Mouse (Mus musculus) forebrain, embryonic 13.5 days (tissue): Measurements from ENCODE around the gene Dnase1l2. TPM values are rescaled to one million over a fixed set of nuclear protein-coding genes. Genes with fewer than 3 reads are reported as not detected.

Experiments
- ATAC-seq: fragments of 200-750 bp; cut with Nextera tagmentation; 2 replicates; pipeline ENCODE4 v1.8.0; 2017
- H3K27ac ChIP-seq: fragments of 300-500 bp; sonication (generic); 2 replicates; pipeline ENCODE4 v1.5.1; 2015; ENCODE audit warnings: inconsistent platforms, mild to moderate bottlenecking, moderate library complexity
- H3K27me3 ChIP-seq: fragments of 300-500 bp; sonication (generic); 2 replicates; pipeline ENCODE4 v1.6.1; 2015; ENCODE audit warnings: mild to moderate bottlenecking, inconsistent platforms
- H3K36me3 ChIP-seq: fragments of 300-500 bp; sonication (generic); 2 replicates; pipeline ENCODE4 v1.6.1; 2015; ENCODE audit warnings: mild to moderate bottlenecking, inconsistent platforms; ENCODE audit not compliant: poor library complexity, severe bottlenecking
- H3K4me1 ChIP-seq: fragments of 300-500 bp; sonication (generic); 2 replicates; pipeline ENCODE4 v1.6.1; 2015; ENCODE audit warnings: inconsistent platforms
- H3K4me2 ChIP-seq: fragments of 300-500 bp; sonication (generic); 2 replicates; pipeline ENCODE4 v1.6.1; 2015; ENCODE audit warnings: inconsistent platforms, mild to moderate bottlenecking, moderate library complexity
- H3K4me3 ChIP-seq: fragments of 300-500 bp; sonication (generic); 2 replicates; pipeline ENCODE4 v1.5.1; 2015; ENCODE audit warnings: mild to moderate bottlenecking, inconsistent platforms
- H3K9ac ChIP-seq: fragments of 300-500 bp; sonication (generic); 2 replicates; pipeline ENCODE4 v1.6.1; 2015; ENCODE audit warnings: mild to moderate bottlenecking, inconsistent platforms
- H3K9me3 ChIP-seq: fragments of 300-500 bp; sonication (generic); replicated peaks from 2 replicates; pipeline ENCODE4 v1.6.1; 2016; ENCODE audit warnings: inconsistent platforms
- WGBS: fragments of 180-500 bp; shearing (Covaris S2); methylation state at CpG from one replicate; pipeline ENCODE4 v1.1.7; 2015; 5-methylcytosine and 5-hydroxymethylcytosine counted together
- polyA plus RNA-seq: library from polyadenylated mRNA; unstranded; fragments of >200 nt; fragmentation: Nextera tagmentation; extraction: Ambion mirVana; gene quantifications from 2 replicates; pipeline ENCODE4 v1.2.1, GENCODE M21; 2015

Gene Dnase1l2
- polyA plus RNA-seq, 1 experiment from 2014 or later, result 4.4 TPM

DNA sequence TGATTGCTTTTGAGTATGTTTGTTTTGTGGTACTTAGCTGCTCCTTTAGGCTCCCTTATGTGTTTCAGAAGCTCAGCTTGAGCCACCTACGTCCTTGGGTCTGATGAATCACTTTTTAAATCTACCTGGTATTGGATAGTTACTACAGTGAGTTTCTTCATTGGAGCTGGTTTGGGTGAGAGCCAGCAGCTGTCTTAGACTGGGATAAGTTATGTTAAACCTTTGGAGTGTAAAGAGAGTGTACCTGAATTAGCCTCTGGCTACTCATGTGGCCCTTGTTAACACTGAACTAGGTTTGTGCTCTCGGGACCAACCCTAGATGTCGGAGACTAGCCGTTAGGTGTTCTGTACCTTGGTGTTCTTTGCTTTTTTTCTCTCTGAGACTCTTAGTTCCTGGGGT lies 19.8 kb downstream of the Dnase1l2 start:
- no peak overlapping the region for H3K9ac ChIP-seq
- peaks cover 14% of the 10 kb centered on the region for H3K4me1 ChIP-seq
- 94% methylated on average over 4 of the region's 4 CpGs for WGBS
- H3K36me3 ChIP-seq, result peaks cover 73% of the 10 kb centered on the region
- ATAC-seq, result no peak
- H3K27ac ChIP-seq, result no peak overlapping the region
- no peaks in the 10 kb centered on the region for H3K9me3 ChIP-seq
- H3K4me3 ChIP-seq, result no peak overlapping the region
- no peak overlapping the region for H3K4me2 ChIP-seq
- no peaks in the 10 kb centered on the region for H3K27me3 ChIP-seq

DNA sequence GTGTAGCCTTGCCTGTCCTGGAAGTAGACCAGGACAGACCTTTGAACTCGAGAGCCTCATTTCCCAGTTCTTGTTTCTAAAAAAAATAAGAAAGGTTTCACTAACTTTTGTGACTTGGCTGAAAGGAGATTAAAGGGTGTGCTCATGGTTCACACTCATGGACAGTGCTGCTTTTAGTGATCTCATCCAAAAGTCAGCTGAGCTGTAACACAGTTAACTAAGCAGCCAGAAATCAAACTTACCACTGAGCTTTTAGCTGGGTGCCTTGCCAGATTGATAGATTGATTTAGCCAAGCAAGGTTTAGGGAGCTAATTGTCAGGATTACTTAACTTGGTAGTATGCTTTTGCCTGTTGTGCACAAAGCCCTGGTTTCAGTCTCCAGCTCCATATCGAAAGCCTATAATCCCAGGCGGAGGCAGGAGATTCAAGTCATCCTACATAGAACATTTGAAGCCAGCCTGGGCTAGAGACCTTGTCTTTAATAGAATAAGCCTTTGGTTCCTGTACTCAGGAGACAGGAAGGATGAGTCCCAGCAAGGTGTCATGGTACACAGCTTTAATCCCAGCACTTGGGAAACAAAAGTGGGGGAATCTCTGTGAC lies 26.8 kb downstream of the Dnase1l2 start:
- no peaks in the 10 kb centered on the region for H3K9me3 ChIP-seq
- H3K4me3 ChIP-seq, result peak overlapping the region; percentile 94
- H3K27me3 ChIP-seq, result no peaks in the 10 kb centered on the region
- WGBS, result 91% methylated on average over 3 of the region's 3 CpGs
- peak overlapping the region; percentile 95 for H3K9ac ChIP-seq
- peaks cover 41% of the 10 kb centered on the region for H3K4me1 ChIP-seq
- H3K4me2 ChIP-seq, result peak overlapping the region; percentile 96
- ATAC-seq, result no peak
- H3K36me3 ChIP-seq, result peaks cover 48% of the 10 kb centered on the region
- H3K27ac ChIP-seq, result no peak overlapping the region

DNA sequence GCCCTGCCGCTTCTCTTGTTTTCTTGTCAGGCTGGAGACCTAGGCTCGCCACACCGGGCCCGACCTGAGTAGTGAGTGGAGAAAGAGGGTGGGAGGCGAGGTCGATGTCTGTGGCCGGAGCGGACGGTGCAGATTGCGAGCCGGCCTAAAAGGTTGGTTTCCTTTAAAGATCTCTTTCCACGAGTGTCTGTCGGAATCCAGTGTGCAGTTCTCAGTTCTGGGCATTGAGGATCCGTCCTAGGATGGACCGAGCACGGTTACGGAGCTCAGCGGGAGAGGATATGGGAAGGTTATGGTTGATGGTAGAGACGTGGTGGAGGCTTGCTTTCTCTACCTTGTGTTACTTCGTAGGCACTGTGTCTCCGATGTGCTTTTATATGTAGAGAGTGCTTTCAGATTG lies 27.9 kb downstream of the Dnase1l2 start:
- ATAC-seq, result peak; percentile 1; the same call in 1 of the 2 replicates
- WGBS, result under 1% methylated on average over 21 of the region's 21 CpGs
- peak overlapping the region; percentile 95 for H3K9ac ChIP-seq
- peak overlapping the region; percentile 94 for H3K4me3 ChIP-seq
- H3K9me3 ChIP-seq, result no peaks in the 10 kb centered on the region
- H3K27me3 ChIP-seq, result no peaks in the 10 kb centered on the region
- H3K4me2 ChIP-seq, result peak overlapping the region; percentile 96
- H3K36me3 ChIP-seq, result peaks cover 45% of the 10 kb centered on the region
- peak overlapping the region; percentile 92 for H3K27ac ChIP-seq
- H3K4me1 ChIP-seq, result peaks cover 41% of the 10 kb centered on the region

DNA sequence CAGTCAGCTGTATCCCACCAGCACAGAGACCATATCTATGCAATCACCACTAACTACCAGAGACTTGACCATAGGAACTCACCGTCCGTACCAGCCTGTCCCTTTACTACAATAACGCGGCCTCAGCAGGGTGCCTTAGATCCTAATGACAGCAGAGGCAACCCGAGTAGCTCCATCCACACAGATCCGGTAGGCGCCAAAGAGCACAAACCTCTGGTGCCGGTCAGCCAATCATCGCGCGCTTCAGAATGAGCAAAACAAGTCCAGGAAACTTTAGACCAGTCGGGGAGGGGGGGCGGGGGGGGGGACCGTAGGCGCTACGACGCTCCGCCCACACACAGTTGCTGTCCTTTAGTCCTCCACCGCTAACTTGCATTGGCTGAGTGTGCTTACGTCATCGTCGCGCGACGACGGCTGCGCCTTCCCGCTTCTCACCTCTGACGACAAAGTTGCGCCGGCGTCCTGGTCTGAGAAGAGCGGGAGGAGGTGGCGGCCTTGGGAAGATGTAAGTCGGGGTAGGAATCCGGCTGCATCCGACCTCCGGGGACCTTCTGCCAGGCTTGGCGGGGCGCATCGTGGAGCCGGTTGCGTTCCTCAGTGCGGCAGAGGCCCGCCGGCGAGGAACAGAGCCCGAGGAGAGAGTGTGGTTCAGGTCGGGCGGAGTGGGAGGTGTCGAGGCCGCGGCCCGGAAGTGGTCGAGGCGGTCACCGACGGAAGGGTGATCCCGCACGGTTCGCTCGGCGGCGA lies 28.5 kb downstream of the Dnase1l2 start, which contains the start of gene Rnps1:
Rnps1 (plus strand) TSS at position 336 of the 747 bp plus-strand sequence.
- Histone ChIP-seq H3K9ac (peak within 1 kb of the TSS; percentile 95), H3K4me1 (peaks cover 41% of the 10 kb centered on the region), H3K4me3 (peak within 1 kb of the TSS; percentile 94), H3K9me3 (no peaks in the 10 kb centered on the region), H3K4me2 (peak within 1 kb of the TSS; percentile 96), H3K27me3 (no peaks in the 10 kb centered on the region), H3K36me3 (peaks cover 45% of the 10 kb centered on the region), H3K27ac (peak within 1 kb of the TSS; percentile 92)
- WGBS, result under 1% methylated on average over 64 of the region's 64 CpGs
- ATAC-seq, result peak; percentile 97

DNA sequence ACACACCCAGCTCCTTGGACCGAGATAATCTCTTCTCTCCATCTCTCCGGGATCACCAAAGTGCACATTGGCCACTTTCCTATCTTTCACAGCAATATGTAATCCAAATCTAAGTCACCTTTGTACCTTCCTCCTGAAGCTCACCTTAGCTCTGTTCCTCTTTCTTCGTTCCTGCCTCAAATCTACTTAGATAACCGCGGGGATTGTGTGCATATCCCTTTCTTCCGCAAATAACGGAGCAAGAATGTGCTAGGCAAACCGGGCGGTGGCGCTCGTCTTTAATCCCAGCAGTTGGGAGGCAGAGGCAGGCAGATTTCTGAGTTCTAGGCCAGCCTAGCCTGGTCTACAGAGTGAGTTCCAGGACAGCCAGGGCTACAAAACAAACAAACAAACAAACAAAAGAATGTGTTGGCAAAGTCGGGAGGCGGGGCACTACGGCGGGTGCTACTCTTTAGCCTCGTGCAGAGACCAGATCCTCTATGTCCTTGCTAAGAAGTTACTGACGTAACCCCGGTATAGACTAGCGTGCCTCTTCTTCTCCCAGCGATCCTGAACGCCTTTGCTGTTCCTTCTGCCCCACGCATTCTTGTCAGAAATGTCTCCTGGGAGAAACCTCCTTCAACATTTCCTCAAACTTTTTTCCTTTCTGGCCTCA lies 29.2 kb downstream of the Dnase1l2 start:
- peaks cover 45% of the 10 kb centered on the region for H3K36me3 ChIP-seq
- H3K4me2 ChIP-seq, result peak overlapping the region; percentile 96
- peaks cover 41% of the 10 kb centered on the region for H3K4me1 ChIP-seq
- H3K4me3 ChIP-seq, result peak overlapping the region; percentile 94
- no peaks in the 10 kb centered on the region for H3K27me3 ChIP-seq
- 35% methylated on average over 22 of the region's 22 CpGs for WGBS
- peak overlapping the region; percentile 59 for H3K9ac ChIP-seq
- peak overlapping the region; percentile 65 for H3K27ac ChIP-seq
- H3K9me3 ChIP-seq, result no peaks in the 10 kb centered on the region
- peak; percentile 17; the same call in 1 of the 2 replicates for ATAC-seq

DNA sequence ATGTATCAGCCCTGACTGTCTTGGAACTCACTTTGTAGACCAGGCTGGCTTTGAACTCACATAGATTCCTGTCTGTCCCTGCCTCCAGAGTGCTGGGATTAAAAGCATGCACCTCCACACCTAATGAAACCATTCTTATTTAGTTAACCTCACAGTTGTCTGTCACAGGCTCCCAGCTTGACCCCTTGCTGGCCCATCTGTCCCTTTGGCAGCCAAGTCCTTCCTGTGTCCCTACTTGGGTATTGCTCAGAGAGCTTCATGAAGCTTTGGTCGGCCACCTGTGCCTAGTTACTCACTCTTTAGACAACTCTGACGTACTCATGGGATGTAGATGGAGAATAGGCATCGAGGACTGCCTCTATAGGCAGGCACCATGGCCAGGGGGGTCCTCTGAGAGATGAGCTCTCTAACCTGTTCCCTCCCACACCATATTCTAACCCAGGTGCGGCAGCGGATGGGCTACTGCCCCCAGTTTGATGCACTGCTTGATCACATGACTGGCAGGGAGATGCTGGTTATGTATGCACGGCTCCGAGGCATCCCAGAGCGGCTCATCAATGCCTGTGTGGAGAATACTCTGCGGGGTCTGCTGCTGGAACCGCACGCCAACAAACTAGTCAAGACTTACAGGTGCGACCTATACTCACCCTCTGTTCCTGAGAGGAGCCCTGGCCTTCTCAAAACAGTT lies 35.6 kb downstream of the Dnase1l2 start:
- H3K9me3 ChIP-seq, result no peaks in the 10 kb centered on the region
- H3K27ac ChIP-seq, result no peak overlapping the region
- no peak overlapping the region for H3K4me3 ChIP-seq
- H3K4me2 ChIP-seq, result no peak overlapping the region
- peaks cover 87% of the 10 kb centered on the region for H3K36me3 ChIP-seq
- H3K9ac ChIP-seq, result no peak overlapping the region
- H3K27me3 ChIP-seq, result no peaks in the 10 kb centered on the region
- ATAC-seq, result no peak
- whole genome bisulfite sequencing, result 89% methylated on average over 12 of the region's 12 CpGs
- H3K4me1 ChIP-seq, result no peaks in the 10 kb centered on the region

DNA sequence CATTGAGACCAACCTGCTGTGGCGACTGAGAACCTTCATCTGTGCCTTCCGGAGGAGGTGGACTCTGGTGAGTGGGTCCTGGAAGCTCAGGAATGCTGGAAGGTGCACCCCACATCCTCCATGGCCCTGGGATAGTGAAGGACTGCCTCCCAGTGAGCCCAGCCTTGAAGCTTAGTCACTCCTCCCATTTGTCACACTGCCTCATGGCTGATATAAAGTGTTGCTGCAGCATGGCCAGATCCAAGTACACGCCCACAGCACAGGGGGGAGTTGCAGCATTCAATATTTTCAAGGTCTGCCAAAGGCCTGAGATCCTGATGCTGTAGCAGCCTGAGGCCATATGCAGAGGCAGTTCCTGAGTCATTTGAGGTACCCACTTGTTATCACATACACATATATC lies 40.5 kb downstream of the Dnase1l2 start:
- Histone ChIP-seq H3K9ac (no peak overlapping the region), H3K27ac (no peak overlapping the region), H3K27me3 (no peaks in the 10 kb centered on the region), H3K36me3 (peaks cover 88% of the 10 kb centered on the region), H3K4me2 (no peak overlapping the region), H3K4me3 (no peak overlapping the region), H3K4me1 (no peaks in the 10 kb centered on the region), H3K9me3 (no peaks in the 10 kb centered on the region)
- WGBS, result 89% methylated on average over 3 of the region's 3 CpGs
- no peak for ATAC-seq

DNA sequence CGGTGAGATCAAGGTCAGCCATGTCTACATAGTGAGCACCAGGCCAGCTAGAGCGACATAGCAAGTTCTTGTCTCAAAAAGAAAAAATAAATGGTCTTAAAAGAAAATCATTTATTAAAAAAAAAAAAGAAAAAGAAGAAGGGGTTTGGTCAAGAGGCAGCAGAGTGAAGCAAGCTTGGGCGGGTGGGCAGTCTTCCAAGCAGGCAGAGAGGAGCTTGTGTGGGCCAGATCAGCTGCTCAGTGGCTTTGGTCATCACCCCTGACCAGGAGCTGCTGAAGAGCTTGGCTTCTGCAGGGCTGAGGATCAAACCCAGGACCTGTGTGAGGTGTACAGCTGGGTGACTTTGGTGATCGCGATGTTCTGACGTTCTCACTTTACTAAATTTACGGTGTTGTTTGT lies 48.4 kb downstream of the Dnase1l2 start:
- peaks cover 58% of the 10 kb centered on the region for H3K36me3 ChIP-seq
- H3K4me2 ChIP-seq, result no peak overlapping the region
- H3K9ac ChIP-seq, result no peak overlapping the region
- no peak for ATAC-seq
- no peaks in the 10 kb centered on the region for H3K9me3 ChIP-seq
- H3K27me3 ChIP-seq, result no peaks in the 10 kb centered on the region
- H3K4me1 ChIP-seq, result no peaks in the 10 kb centered on the region
- WGBS, result 89% methylated on average over 7 of the region's 7 CpGs
- no peak overlapping the region for H3K4me3 ChIP-seq
- no peak overlapping the region for H3K27ac ChIP-seq

DNA sequence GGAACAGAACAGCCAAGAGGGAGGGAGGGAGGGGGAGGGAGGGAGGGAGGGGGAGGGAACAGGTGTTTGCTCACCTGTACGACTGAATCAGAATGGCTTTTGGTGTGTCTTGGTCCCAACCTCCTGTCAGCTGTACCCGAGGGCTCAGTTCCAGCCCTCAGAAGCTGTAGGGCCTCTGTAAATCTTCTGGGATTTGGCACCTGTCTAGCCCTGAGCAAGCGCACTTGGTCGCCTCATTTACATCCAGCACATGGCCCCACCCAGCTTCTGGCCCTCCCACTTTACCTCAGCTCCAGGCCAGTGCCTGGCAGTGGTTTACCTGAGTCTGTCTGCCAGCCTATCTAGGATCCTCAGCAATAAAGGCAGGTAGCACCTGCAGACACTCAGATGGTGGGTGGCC lies 49.4 kb downstream of the Dnase1l2 start:
- H3K27ac ChIP-seq, result no peak overlapping the region
- H3K4me2 ChIP-seq, result no peak overlapping the region
- peaks cover 61% of the 10 kb centered on the region for H3K36me3 ChIP-seq
- H3K4me1 ChIP-seq, result no peaks in the 10 kb centered on the region
- H3K9ac ChIP-seq, result no peak overlapping the region
- no peaks in the 10 kb centered on the region for H3K9me3 ChIP-seq
- no peak overlapping the region for H3K4me3 ChIP-seq
- ATAC-seq, result no peak
- 39% methylated on average over 4 of the region's 4 CpGs for whole genome bisulfite sequencing
- no peaks in the 10 kb centered on the region for H3K27me3 ChIP-seq

DNA sequence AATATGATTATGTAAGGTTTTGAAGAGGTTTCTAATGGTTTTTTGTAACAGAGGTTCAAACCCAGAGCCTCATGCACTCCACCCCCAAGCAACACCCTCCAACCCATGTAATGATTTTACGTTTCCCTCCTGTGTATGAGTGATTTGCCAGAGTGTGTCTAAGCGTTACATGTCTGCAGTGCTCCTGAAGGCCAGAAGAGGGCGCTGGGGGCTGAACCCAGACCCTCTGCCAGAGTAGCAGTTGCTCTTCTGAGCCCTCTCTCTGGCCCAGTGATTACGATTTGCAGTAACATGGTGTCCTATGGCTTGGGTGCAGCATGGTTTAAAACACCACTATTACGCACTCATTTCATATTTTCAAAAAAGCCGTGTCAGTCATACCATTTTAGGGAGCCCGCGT lies 51.8 kb downstream of the Dnase1l2 start:
- no peak overlapping the region for H3K27ac ChIP-seq

More for the DNA sequence above, 51.8 kb downstream of the Dnase1l2 start:
- H3K9me3 ChIP-seq, result no peaks in the 10 kb centered on the region
- no peak overlapping the region for H3K4me3 ChIP-seq
- no peaks in the 10 kb centered on the region for H3K27me3 ChIP-seq
- no peak overlapping the region for H3K4me2 ChIP-seq
- 64% methylated on average over 8 of the region's 8 CpGs for WGBS
- no peak overlapping the region for H3K9ac ChIP-seq
- no peaks in the 10 kb centered on the region for H3K4me1 ChIP-seq
- ATAC-seq, result no peak
- peaks cover 64% of the 10 kb centered on the region for H3K36me3 ChIP-seq
